Mouse (Mus musculus) layer of hippocampus, adult 2 months (tissue): ENCODE data around the gene Uqcc1. TPM values are rescaled to one million over a fixed set of nuclear protein-coding genes. Genes with fewer than 3 reads are reported as not detected.
A peak's percentile ranks its signal among the peaks of the same experiment; 100 is the strongest.

ENCODE experiments used
- DNase-seq, 2 experiments: peaks; one replicate each; pipeline ENCODE4 v3.0.0; 2022; ENCODE audit warnings: low spot score in 2 of 2
- H3K27ac ChIP-seq: fragments of 200-600 bp; 2 replicates; pipeline ENCODE4 v1.8.1; 2022
- H3K4me3 ChIP-seq: fragments of 200-600 bp; 2 replicates; pipeline ENCODE4 v1.8.1; 2022; ENCODE audit warnings: mild to moderate bottlenecking
- CTCF ChIP-seq: fragments of 200-600 bp; conservative IDR thresholded peaks from 2 replicates; pipeline ENCODE4 v1.8.1; 2022; ENCODE audit warnings: antibody characterized with exemption, mild to moderate bottlenecking, moderate library complexity
- total RNA-seq, 2 experiments: library from RNA; stranded (reverse); gene quantifications; 2 replicates each; pipeline ENCODE4 v1.2.3; 2021

Gene Uqcc1
- total RNA-seq, 2 experiments from 2014 or later, result 73.6 to 81.6 TPM

GRCm38 (mm10) chr2:155902989-155903631, 27.0 kb downstream of the Uqcc1 start:
- peak in 1 of 2 experiments; percentile 17 for DNase-seq
- TF ChIP-seq CTCF, result no peak
- Histone ChIP-seq H3K27ac (no peak overlapping the region), H3K4me3 (no peak overlapping the region)

- no peak for TF ChIP-seq CTCF
- no peak for DNase-seq
- no peak overlapping the region for H3K4me3 ChIP-seq
- no peak overlapping the region for H3K27ac ChIP-seq
These were observed 34.9 kb downstream of the Uqcc1 start for GRCm38 (mm10) chr2:155895046-155895735.

GRCm38 (mm10) chr2:155894307-155895045, 35.6 kb downstream of the Uqcc1 start:
- H3K4me3 ChIP-seq, result no peak overlapping the region
- no peak overlapping the region for H3K27ac ChIP-seq
- DNase-seq, result no peak
- TF ChIP-seq CTCF, result no peak

GRCm38 (mm10) chr2:155886776-155887175, 43.3 kb downstream of the Uqcc1 start:
- no peak overlapping the region for H3K27ac ChIP-seq
- no peak overlapping the region for H3K4me3 ChIP-seq
- DNase-seq, result no peak
- TF ChIP-seq CTCF, result no peak

GRCm38 (mm10) chr2:155885271-155885697, 44.8 kb downstream of the Uqcc1 start:
- no peak for DNase-seq
- Histone ChIP-seq H3K27ac (no peak overlapping the region), H3K4me3 (no peak overlapping the region)
- TF ChIP-seq CTCF, result no peak

GRCm38 (mm10) chr2:155882087-155882486, 48.0 kb downstream of the Uqcc1 start:
- Histone ChIP-seq H3K4me3 (no peak overlapping the region), H3K27ac (no peak overlapping the region)
- no peak for DNase-seq
- no peak for TF ChIP-seq CTCF

GRCm38 (mm10) chr2:155878964-155879876, 50.9 kb downstream of the Uqcc1 start:
- DNase-seq, result no peak
- H3K27ac ChIP-seq, result no peak overlapping the region
- no peak for TF ChIP-seq CTCF
- H3K4me3 ChIP-seq, result no peak overlapping the region

- DNase-seq, result no peak
- H3K4me3 ChIP-seq, result no peak overlapping the region
- peak overlapping the region; percentile 18; the same call in 1 of the 2 replicates for H3K27ac ChIP-seq
These were observed 56.5 kb downstream of the Uqcc1 start for GRCm38 (mm10) chr2:155873636-155874035.

GRCm38 (mm10) chr2:155872930-155873507, 57.1 kb downstream of the Uqcc1 start:
- H3K4me3 ChIP-seq, result no peak overlapping the region
- H3K27ac ChIP-seq, result no peak overlapping the region; the same call in 1 of the 2 replicates
- DNase-seq, result no peak
- no peak for TF ChIP-seq CTCF

More at GRCm38 (mm10) chr2:155873636-155874035, 56.5 kb downstream of the Uqcc1 start:
- TF ChIP-seq CTCF, result no peak

- Histone ChIP-seq H3K4me3 (no peak overlapping the region), H3K27ac (no peak overlapping the region)
- DNase-seq, result no peak
- no peak for TF ChIP-seq CTCF
These were observed 57.6 kb downstream of the Uqcc1 start for GRCm38 (mm10) chr2:155872486-155872885.

GRCm38 (mm10) chr2:155869772-155870171, 60.3 kb downstream of the Uqcc1 start:
- TF ChIP-seq CTCF, result no peak
- Histone ChIP-seq H3K4me3 (no peak overlapping the region), H3K27ac (no peak overlapping the region)
- DNase-seq, result no peak

GRCm38 (mm10) chr2:155868320-155868719, 61.8 kb downstream of the Uqcc1 start:
- H3K4me3 ChIP-seq, result no peak overlapping the region
- DNase-seq, result no peak
- no peak for TF ChIP-seq CTCF
- H3K27ac ChIP-seq, result no peak overlapping the region
